In genomic region chr11:107913317-107913716, GRCm38 (mm10) we compare ENCODE assay signal across 1 mouse cellular context.
TF ChIP-seq lines count a peak whose summit lies in the region.

No protein-coding gene starts in this region.

TF ChIP-seq in MEL, 35 proteins besides CTCF, POLR2A, EP300 and RAD21:
- no peak for TF ChIP-seq MAZ (IDR thresholded peaks at IDR 0.05; ENCODE audit: low read depth, low read length)
- TF ChIP-seq SMC3 (IDR thresholded peaks at IDR 0.05; ENCODE audit: low read depth, low read length): peak; percentile 24; the same call in 1 of the 2 replicates
